26 mouse cellular contexts compared by ENCODE assay signal in the genomic region with DNA sequence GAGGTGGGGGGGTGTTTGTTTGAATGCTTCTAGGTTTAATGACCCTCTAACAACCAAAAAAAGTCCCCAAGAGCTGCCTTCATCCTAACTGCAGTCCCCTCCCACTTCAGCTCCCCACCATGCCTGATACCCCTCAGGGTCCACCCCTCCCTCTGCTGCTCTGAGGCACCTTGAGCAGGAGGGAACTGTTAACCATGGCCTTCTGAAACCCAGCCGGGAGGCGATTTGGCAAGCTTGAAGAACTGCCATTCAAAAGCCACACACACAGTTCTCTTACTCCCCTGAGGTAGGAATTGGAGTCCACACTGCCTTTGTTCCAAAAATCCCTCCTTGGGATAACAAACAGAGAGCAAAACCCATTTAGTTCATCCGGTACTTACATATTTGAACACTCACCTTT.
"Had no signal": no experiment of that assay in that cellular context is flagged by ENCODE, and none has a peak within 500 bp of the region (broad histone marks: within the 10 kb centered on the region; RNA-seq: fewer than 3 reads in every experiment).

No protein-coding gene starts in this region.

- H3K9ac ChIP-seq: kidney, embryonic 15.5 days; limb, embryonic 13.5 days; liver, embryonic 12.5 days; liver, embryonic 15.5 days; lung, embryonic 15.5 days; midbrain, embryonic 15.5 days; neural tube, embryonic 12.5 days; neural tube, embryonic 15.5 days; stomach, embryonic 15.5 days had no signal

- DNase-seq: kidney, adult 2 months; kidney, postnatal 25 days; layer of hippocampus, adult 9-11 months; liver; lung, adult 18-20 months; lung, postnatal 10 days; lung, postnatal 36 days; right cerebral cortex, adult 18-20 months; right cerebral cortex, postnatal 25 days; spleen, adult 18-20 months; thymus, adult 2 months; thymus, postnatal 14 days; thymus, postnatal 4 days had no signal

- H3K36me3 ChIP-seq: kidney, embryonic 15.5 days; limb, embryonic 10.5 days; limb, embryonic 13.5 days; liver, embryonic 12.5 days; liver, embryonic 15.5 days; lung, embryonic 15.5 days; midbrain, embryonic 10.5 days; midbrain, embryonic 15.5 days; neural tube, embryonic 12.5 days; neural tube, embryonic 15.5 days; stomach, embryonic 15.5 days had no signal

- H3K27me3 ChIP-seq: liver, embryonic 12.5 days; liver, embryonic 15.5 days; lung, embryonic 15.5 days; midbrain, embryonic 15.5 days; neural tube, embryonic 12.5 days; stomach, embryonic 15.5 days had no signal

- H3K4me2 ChIP-seq: kidney, embryonic 15.5 days; limb, embryonic 13.5 days; liver, embryonic 12.5 days; liver, embryonic 15.5 days; lung, embryonic 15.5 days; midbrain, embryonic 15.5 days; neural tube, embryonic 12.5 days; neural tube, embryonic 15.5 days; stomach, embryonic 15.5 days had no signal

- H3K27ac ChIP-seq: kidney, embryonic 15.5 days; layer of hippocampus, adult 2 months; limb, embryonic 10.5 days; limb, embryonic 13.5 days; liver, embryonic 12.5 days; liver, embryonic 15.5 days; lung, embryonic 15.5 days; midbrain, embryonic 10.5 days; midbrain, embryonic 15.5 days; neural tube, embryonic 12.5 days; neural tube, embryonic 15.5 days; stomach, embryonic 15.5 days had no signal

- H3K4me1 ChIP-seq: liver, embryonic 12.5 days; liver, embryonic 15.5 days; lung, embryonic 15.5 days had no signal

- H3K9me3 ChIP-seq: kidney, embryonic 15.5 days; limb, embryonic 10.5 days; limb, embryonic 13.5 days; liver, embryonic 12.5 days; liver, embryonic 15.5 days; lung, embryonic 15.5 days; megakaryocyte, embryonic 14.5 days; midbrain, embryonic 10.5 days; midbrain, embryonic 15.5 days; neural tube, embryonic 12.5 days; neural tube, embryonic 15.5 days; stomach, embryonic 15.5 days had no signal

- H3K4me3 ChIP-seq: kidney, embryonic 15.5 days; layer of hippocampus, adult 2 months; limb, embryonic 10.5 days; limb, embryonic 13.5 days; liver, embryonic 12.5 days; liver, embryonic 15.5 days; lung, embryonic 15.5 days; megakaryocyte, embryonic 14.5 days; midbrain, embryonic 10.5 days; midbrain, embryonic 15.5 days; neural tube, embryonic 12.5 days; neural tube, embryonic 15.5 days; stomach, embryonic 15.5 days had no signal

- ATAC-seq: liver, embryonic 12.5 days; midbrain, embryonic 15.5 days had no signal
